Mouse (Mus musculus) embryonic facial prominence, embryonic 12.5 days (tissue): ENCODE data around the gene Pawr. TPM values are rescaled to one million over a fixed set of nuclear protein-coding genes. Genes with fewer than 3 reads are reported as not detected.

ENCODE experiments used
- ATAC-seq: fragments of 200-750 bp; cut with Nextera tagmentation; 2 replicates; pipeline ENCODE4 v1.8.0; 2017; ENCODE audit not compliant: insufficient number of reproducible peaks, insufficient read depth, low FRiP score, low TSS enrichment
- H3K27ac ChIP-seq: fragments of 300-500 bp; sonication (generic); 2 replicates; pipeline ENCODE4 v1.5.1; 2016; ENCODE audit warnings: mild to moderate bottlenecking
- H3K27me3 ChIP-seq: fragments of 300-500 bp; sonication (generic); 2 replicates; pipeline ENCODE4 v1.6.1; 2016; ENCODE audit warnings: mild to moderate bottlenecking, moderate library complexity
- H3K36me3 ChIP-seq: fragments of 300-500 bp; sonication (generic); 2 replicates; pipeline ENCODE4 v1.6.1; 2016; ENCODE audit warnings: mild to moderate bottlenecking
- H3K4me1 ChIP-seq: fragments of 300-500 bp; sonication (generic); 2 replicates; pipeline ENCODE4 v1.6.1; 2016
- H3K4me2 ChIP-seq: fragments of 300-500 bp; sonication (generic); replicated peaks from 2 replicates; pipeline ENCODE4 v1.6.1; 2016; ENCODE audit warnings: mild to moderate bottlenecking, moderate library complexity
- H3K4me3 ChIP-seq: fragments of 300-500 bp; sonication (generic); 2 replicates; pipeline ENCODE4 v1.5.1; 2016; ENCODE audit warnings: mild to moderate bottlenecking
- H3K9ac ChIP-seq: fragments of 300-500 bp; sonication (generic); 2 replicates; pipeline ENCODE4 v1.6.1; 2016; ENCODE audit warnings: mild to moderate bottlenecking, moderate library complexity
- H3K9me3 ChIP-seq: fragments of 300-500 bp; sonication (generic); 2 replicates; pipeline ENCODE4 v1.6.1; 2016; ENCODE audit warnings: mild to moderate bottlenecking, moderate library complexity
- WGBS: fragments of 180-500 bp; shearing (Covaris S2); methylation state at CpG from one replicate; pipeline ENCODE4 v1.1.7; 2016; 5-methylcytosine and 5-hydroxymethylcytosine counted together
- polyA plus RNA-seq: library from polyadenylated mRNA; unstranded; fragments of >200 nt; fragmentation: Nextera tagmentation; extraction: Ambion mirVana; gene quantifications from 2 replicates; pipeline ENCODE4 v1.2.1, GENCODE M21; 2016

The Pawr gene
- polyA plus RNA-seq, result 9.2 and 9.6 TPM in 2 replicates

- H3K27me3 ChIP-seq, result peaks cover 14% of the 10 kb centered on the region; the same call in 1 of the 2 replicates
- H3K27ac ChIP-seq, result peak within 1 kb of the TSS; percentile 69
- peak within 1 kb of the TSS; percentile 70 for H3K9ac ChIP-seq
- H3K4me3 ChIP-seq, result peak within 1 kb of the TSS; percentile 75
- no peaks in the 10 kb centered on the region for H3K36me3 ChIP-seq
- no peaks in the 10 kb centered on the region for H3K9me3 ChIP-seq
- ATAC-seq, result peak; percentile 91
- WGBS, result under 1% methylated on average over 59 of the region's 85 CpGs
- no peaks in the 10 kb centered on the region for H3K4me1 ChIP-seq
- peak within 1 kb of the TSS; percentile 92 for H3K4me2 ChIP-seq
These were observed at the start of gene Pawr for GRCm38 (mm10) chr10:108331784-108332561. Gene Pawr (plus strand): TSS chr10:108332121.

DNA sequence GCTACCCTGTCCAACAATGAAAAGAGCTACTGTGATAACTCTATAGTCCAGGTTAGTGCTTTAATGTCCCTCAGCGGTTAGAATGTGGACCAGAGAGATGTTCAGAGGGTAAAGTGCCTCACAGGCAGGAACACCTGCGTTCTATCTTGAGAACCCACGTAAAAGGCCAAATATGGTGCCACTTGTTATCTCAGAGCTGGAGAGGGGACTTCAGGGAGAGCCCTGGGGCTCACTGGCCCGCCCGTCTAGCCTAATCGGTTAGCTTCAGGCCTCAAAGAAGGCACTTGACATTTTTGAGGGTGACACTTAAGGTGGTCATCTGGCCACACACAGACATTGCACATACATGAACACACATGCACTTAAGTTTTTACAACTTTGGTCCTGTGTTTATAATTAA, 49.6 kb upstream of the Pawr start:
- WGBS, result 94% methylated on average over 6 of the region's 6 CpGs
- Histone ChIP-seq H3K9ac (no peak overlapping the region), H3K27ac (no peak overlapping the region), H3K4me1 (no peaks in the 10 kb centered on the region), H3K4me2 (no peak overlapping the region), H3K27me3 (no peaks in the 10 kb centered on the region), H3K9me3 (no peaks in the 10 kb centered on the region), H3K36me3 (peaks cover 18% of the 10 kb centered on the region), H3K4me3 (no peak overlapping the region)
- no peak for ATAC-seq

DNA sequence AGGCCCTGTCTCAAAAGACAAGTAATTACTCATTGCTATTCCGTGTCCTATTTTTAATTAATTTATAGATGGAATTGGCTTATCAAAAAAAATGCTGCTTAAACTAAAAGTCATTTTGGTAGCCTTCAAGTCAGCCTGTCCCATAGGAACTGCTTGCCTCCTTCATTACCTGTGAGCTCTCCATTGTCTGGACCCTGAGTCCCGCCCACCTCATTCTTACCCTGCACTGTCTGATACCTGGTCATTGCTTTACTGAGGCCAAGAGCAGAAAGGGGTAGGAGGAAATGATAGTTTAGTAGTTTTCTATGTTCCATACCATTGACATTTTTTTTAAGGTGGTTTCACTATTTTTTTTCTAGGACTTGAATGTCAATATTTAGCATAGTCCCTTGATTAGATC, 48.5 kb upstream of the Pawr start:
- Histone ChIP-seq H3K4me2 (no peak overlapping the region), H3K27ac (no peak overlapping the region), H3K36me3 (peaks cover 13% of the 10 kb centered on the region), H3K27me3 (no peaks in the 10 kb centered on the region), H3K4me1 (no peaks in the 10 kb centered on the region), H3K4me3 (no peak overlapping the region), H3K9me3 (no peaks in the 10 kb centered on the region), H3K9ac (no peak overlapping the region)
- WGBS, result 92% methylated on average over 2 of the region's 2 CpGs
- no peak for ATAC-seq

- Histone ChIP-seq H3K4me1 (no peaks in the 10 kb centered on the region), H3K27ac (no peak overlapping the region), H3K9ac (no peak overlapping the region), H3K36me3 (peaks cover 13% of the 10 kb centered on the region), H3K4me3 (no peak overlapping the region), H3K4me2 (no peak overlapping the region), H3K9me3 (no peaks in the 10 kb centered on the region), H3K27me3 (no peaks in the 10 kb centered on the region)
- ATAC-seq, result no peak
- 92% methylated on average over 4 of the region's 4 CpGs for WGBS
These were observed 48.1 kb upstream of the Pawr start for GRCm38 (mm10) chr10:108283837-108284236.

DNA sequence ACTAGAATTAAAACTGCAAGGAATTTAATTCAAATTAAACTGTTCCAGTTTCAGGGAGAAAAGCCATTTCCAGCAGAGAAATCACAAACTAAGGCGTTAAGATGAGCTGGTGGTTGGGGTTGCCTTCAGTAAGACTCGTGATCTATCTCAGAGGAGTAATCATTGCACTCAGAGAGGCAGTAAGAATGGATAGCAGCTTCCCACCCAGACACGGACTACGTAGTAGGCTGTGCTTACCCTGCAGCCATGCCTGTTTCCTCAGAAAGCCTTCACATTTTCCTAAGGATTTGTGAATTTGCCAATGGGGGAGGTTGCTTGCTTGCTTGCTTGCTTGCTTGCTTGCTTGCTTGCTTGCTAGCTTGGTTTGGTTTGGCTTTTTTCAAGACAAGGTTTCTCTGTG, 47.5 kb upstream of the Pawr start:
- no peak overlapping the region for H3K27ac ChIP-seq
- H3K4me2 ChIP-seq, result no peak overlapping the region
- no peaks in the 10 kb centered on the region for H3K9me3 ChIP-seq
- H3K4me1 ChIP-seq, result no peaks in the 10 kb centered on the region
- H3K36me3 ChIP-seq, result peaks cover 13% of the 10 kb centered on the region
- H3K4me3 ChIP-seq, result no peak overlapping the region
- H3K9ac ChIP-seq, result no peak overlapping the region
- no peaks in the 10 kb centered on the region for H3K27me3 ChIP-seq
- ATAC-seq, result no peak
- 91% methylated on average over 4 of the region's 4 CpGs for WGBS

GRCm38 (mm10) chr10:108284977-108285376, 46.9 kb upstream of the Pawr start:
- H3K27me3 ChIP-seq, result no peaks in the 10 kb centered on the region
- no peak overlapping the region for H3K9ac ChIP-seq
- no peak overlapping the region for H3K4me2 ChIP-seq
- WGBS, result 89% methylated on average over 5 of the region's 5 CpGs
- H3K4me3 ChIP-seq, result no peak overlapping the region
- peaks cover 9% of the 10 kb centered on the region for H3K36me3 ChIP-seq
- H3K9me3 ChIP-seq, result no peaks in the 10 kb centered on the region
- H3K27ac ChIP-seq, result no peak overlapping the region
- no peak for ATAC-seq
- H3K4me1 ChIP-seq, result no peaks in the 10 kb centered on the region

DNA sequence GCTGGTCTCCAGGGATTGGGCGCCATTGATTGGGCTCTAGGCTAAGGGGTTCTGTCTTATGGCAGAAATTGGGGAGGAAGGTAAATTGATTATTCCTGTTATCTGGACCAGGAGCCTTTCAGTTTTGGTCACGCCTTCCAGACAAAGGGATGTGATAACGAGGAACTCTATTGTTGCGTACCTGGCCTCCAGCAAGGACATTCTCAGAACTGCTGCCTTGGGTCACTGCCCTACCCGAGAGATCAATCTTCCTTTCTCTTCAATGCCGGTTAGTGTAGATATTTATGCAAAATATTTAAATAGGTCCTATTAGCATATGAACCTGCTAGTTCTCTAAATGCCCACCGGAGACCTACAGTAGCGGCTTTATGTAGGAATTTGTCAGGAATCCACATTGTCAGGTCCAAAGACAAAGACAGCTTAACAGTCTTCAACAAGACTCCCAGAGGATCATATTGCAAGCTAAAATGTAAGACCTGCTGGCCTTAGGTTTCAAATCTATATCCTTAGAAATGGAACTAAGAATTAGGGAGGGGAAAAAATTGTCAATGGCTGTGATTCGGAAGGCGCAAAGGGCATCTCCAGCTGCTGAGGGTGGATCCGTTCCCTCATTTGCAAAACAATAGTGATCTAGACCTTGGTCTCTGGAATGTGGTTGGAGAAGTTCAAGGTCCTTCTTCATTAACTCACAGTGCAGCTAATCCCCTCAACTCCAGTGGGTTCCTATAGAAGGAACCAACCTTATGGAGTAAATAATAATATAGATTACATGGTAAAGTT, 45.1 kb upstream of the Pawr start:
- Histone ChIP-seq H3K4me2 (no peak overlapping the region), H3K27ac (no peak overlapping the region), H3K27me3 (no peaks in the 10 kb centered on the region), H3K9me3 (no peaks in the 10 kb centered on the region), H3K9ac (no peak overlapping the region), H3K36me3 (no peaks in the 10 kb centered on the region), H3K4me1 (no peaks in the 10 kb centered on the region), H3K4me3 (no peak overlapping the region)
- WGBS, result 75% methylated on average over 11 of the region's 11 CpGs
- ATAC-seq, result no peak

DNA sequence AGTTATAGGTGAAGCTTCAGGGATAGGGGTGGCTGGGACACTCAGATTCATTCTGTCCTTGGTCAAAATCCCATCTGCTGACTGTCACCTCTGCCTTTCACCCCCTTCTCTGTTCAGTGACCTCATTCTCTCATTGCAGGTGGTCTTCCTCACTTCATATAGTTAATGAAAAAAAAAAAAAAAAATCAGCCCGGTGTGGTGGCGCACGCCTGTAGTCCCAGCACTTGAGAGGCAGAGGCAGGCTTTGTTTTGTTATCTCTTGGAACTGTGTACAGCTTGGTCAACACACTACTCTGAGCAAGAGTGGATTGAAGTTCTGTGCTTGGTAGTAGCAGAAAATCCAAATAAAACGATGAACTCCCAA, 44.5 kb upstream of the Pawr start:
- Histone ChIP-seq H3K4me2 (no peak overlapping the region), H3K4me3 (no peak overlapping the region), H3K9me3 (no peaks in the 10 kb centered on the region), H3K27me3 (no peaks in the 10 kb centered on the region), H3K36me3 (no peaks in the 10 kb centered on the region), H3K27ac (no peak overlapping the region), H3K9ac (no peak overlapping the region), H3K4me1 (no peaks in the 10 kb centered on the region)
- 83% methylated on average over 4 of the region's 4 CpGs for WGBS
- no peak for ATAC-seq

DNA sequence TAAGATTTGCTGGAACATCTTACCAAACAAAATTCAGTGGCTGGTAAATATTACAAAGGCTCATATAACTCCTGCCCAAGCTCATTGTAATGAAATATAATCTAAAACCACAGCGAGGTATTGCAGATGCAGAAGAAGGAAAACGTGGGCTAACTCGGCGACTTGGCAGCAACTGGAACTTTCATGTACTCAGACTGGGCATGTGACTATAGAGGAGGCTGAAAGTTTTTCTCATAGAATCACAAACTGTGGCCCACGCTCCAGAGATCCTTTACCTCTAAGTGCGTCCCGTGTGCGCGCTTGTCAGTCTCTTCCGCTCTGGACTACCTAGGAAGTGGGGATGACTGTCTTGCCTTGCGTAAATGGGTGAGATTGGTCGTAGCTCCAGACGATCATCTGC, 41.9 kb upstream of the Pawr start:
- Histone ChIP-seq H3K9ac (no peak overlapping the region), H3K9me3 (no peaks in the 10 kb centered on the region), H3K36me3 (no peaks in the 10 kb centered on the region), H3K4me3 (no peak overlapping the region), H3K4me1 (no peaks in the 10 kb centered on the region), H3K27ac (no peak overlapping the region), H3K4me2 (no peak overlapping the region), H3K27me3 (no peaks in the 10 kb centered on the region)
- 94% methylated on average over 13 of the region's 13 CpGs for WGBS
- ATAC-seq, result no peak

DNA sequence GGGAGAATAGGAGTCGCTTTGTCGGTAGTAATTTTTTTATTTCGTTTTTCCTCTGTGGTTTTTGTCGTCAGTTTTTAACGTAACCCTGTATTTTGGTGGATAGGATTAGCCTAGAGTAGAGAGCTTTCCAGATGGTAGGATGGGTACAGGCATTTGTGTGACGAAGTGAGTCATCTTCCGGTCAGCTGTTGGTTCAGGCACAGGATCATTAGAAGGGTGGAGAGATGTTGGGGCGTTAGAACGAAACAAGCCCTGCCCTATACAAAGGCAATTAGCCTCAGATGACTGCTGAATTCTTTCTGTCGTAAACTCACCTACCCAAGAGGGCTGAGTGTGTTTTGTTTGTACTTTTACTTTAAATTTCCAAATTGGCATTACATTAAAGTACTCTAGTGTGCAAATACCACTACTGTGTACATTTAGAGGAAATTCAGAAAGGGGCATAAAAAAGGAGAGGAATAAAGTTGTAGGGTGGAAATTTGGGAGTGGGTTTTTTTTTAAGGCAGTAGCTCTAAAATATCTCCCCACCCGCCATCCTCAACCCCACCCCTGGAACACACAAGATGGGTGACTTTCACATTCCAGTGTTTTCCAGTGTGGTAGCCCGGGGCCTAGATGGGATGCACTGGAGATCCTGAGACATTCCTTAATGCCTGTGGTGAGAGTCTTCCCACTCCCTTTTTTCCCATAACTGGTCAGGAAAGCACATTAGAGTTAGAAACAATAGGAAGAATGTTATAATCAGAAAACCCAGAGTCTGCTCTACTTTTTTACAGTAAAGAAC, 40.0 kb upstream of the Pawr start:
- WGBS, result 82% methylated on average over 12 of the region's 12 CpGs
- no peaks in the 10 kb centered on the region for H3K4me1 ChIP-seq
- no peak overlapping the region for H3K4me2 ChIP-seq
- no peaks in the 10 kb centered on the region for H3K9me3 ChIP-seq
- H3K27me3 ChIP-seq, result no peaks in the 10 kb centered on the region
- H3K36me3 ChIP-seq, result no peaks in the 10 kb centered on the region
- H3K4me3 ChIP-seq, result no peak overlapping the region
- no peak overlapping the region for H3K27ac ChIP-seq
- no peak for ATAC-seq
- no peak overlapping the region for H3K9ac ChIP-seq

DNA sequence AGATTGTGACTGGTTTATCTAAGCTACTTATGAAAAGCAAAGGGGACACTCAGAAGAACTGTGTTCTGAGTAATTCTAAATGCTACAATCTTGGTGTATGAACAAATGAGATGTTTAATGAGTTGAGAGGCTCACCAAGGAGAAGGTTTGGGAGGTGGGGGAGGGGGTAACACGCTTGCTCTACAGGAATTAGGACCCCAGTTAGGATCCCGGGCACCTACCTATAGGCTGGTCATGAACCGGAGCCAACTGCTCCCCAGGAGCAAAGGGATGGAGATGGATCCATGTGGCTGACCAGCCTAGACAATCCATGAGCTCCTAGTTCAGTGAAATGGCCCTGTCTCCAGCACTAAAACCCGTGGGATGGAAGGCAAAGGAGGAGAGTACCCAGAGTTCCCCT, 39.3 kb upstream of the Pawr start:
- ATAC-seq, result no peak
- H3K27ac ChIP-seq, result no peak overlapping the region
- no peaks in the 10 kb centered on the region for H3K36me3 ChIP-seq
- no peaks in the 10 kb centered on the region for H3K4me1 ChIP-seq
- no peaks in the 10 kb centered on the region for H3K27me3 ChIP-seq
- H3K4me3 ChIP-seq, result no peak overlapping the region
- H3K9ac ChIP-seq, result no peak overlapping the region
- H3K9me3 ChIP-seq, result no peaks in the 10 kb centered on the region
- no peak overlapping the region for H3K4me2 ChIP-seq
- 82% methylated on average over 4 of the region's 4 CpGs for WGBS
